Mouse (Mus musculus) erythroblast, embryonic 14.5 days (primary cell): ENCODE measurements around the gene Coro6.

ENCODE experiments used
- GATA1 ChIP-seq: IDR thresholded peaks from 2 replicates; pipeline ENCODE4 v1.6.1; 2012; ENCODE audit warnings: low read length, inconsistent platforms, mixed read lengths
- TAL1 ChIP-seq: IDR thresholded peaks from 3 replicates; pipeline ENCODE4 v1.6.1; 2012; ENCODE audit warnings: low read length, inconsistent platforms, mixed read lengths

- TF ChIP-seq TAL1 (no peak), GATA1 (no peak)
Observed at GRCm38 (mm10) chr11:77513811-77514170, 51.6 kb downstream of the Coro6 start.
